Mouse (Mus musculus) kidney, postnatal 36 days (tissue): ENCODE measurements around the gene Lrrc2.

ENCODE experiments used
- DNase-seq, 2 experiments: peaks; one replicate each; pipeline ENCODE4 v3.0.0; 2021 to 2022; ENCODE audit warnings: mixed read lengths in 2 of 2

Lrrc2 gene

DNA sequence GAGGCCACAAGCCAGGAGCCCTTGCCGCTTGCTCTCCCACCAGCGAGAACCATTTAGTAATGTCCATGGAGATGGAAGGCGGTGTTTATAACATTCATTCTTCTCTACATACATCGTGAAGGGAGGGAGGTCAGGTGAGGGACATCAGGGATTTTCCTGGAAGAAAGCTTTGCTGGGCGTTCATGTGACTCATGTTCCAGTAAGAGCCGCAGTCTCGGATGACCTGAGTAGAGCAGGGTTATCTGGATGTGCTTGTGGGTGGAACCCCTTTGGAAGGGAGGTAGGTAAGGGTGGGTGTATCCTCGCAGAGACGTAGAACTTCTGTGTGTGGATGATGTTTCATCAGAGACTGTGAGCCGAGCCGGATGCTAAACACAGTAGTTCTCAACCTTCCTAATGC is at the start of gene Lrrc2:
Gene Lrrc2, plus strand, starts transcription at position 149 of the 400 bp plus-strand sequence.
- DNase-seq: no peak

DNA sequence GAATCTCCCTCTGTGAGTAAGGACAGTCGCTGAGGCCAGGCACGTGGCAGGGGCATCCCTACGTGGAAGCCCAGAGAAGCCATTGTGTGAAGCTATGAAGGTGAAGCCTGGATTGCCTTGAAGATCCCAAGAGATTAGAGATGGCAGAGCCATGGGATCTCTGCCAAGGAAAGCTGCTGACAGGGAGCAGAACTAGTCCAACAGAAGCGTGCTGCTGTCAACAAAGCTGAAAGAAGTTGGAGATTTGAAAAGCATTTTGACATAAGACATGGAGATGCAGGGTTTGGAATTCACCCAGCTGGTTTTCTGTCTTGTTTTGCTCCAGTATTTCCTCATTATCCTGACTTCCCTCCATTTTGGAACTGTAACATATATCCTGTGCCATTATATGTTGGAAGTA is 49.1 kb upstream of the Lrrc2 start:
- no peak for DNase-seq

DNA sequence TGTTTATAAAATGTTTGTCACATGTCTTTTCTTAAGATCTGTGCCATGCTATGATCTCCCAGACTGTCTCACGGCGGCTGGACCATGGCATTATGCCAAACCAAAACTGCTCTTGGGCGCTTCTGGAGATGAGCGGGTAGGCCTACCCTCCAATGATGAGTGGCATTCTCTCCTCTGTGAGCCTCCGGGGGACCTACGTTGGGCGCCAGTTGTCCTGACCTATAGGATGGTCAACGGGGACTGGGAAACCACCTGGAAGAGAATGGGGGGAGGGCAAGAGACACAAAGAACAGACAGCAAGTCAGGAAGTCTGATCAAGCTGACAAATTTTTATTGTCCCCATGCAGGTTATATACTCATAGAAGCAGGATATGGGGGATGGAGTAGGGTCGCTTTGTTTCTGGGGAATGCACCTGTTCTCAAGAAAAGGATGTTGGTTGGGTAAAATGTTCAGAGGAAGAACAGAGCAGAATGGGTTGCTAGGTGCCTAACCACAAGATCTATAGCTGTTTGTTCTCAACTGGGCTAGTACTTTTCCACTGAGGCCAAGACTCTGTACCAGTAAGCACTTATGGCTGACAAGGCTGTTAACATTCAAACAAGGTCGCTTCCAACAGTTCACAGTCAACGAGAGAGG is 44.0 kb upstream of the Lrrc2 start:
- no peak for DNase-seq

DNA sequence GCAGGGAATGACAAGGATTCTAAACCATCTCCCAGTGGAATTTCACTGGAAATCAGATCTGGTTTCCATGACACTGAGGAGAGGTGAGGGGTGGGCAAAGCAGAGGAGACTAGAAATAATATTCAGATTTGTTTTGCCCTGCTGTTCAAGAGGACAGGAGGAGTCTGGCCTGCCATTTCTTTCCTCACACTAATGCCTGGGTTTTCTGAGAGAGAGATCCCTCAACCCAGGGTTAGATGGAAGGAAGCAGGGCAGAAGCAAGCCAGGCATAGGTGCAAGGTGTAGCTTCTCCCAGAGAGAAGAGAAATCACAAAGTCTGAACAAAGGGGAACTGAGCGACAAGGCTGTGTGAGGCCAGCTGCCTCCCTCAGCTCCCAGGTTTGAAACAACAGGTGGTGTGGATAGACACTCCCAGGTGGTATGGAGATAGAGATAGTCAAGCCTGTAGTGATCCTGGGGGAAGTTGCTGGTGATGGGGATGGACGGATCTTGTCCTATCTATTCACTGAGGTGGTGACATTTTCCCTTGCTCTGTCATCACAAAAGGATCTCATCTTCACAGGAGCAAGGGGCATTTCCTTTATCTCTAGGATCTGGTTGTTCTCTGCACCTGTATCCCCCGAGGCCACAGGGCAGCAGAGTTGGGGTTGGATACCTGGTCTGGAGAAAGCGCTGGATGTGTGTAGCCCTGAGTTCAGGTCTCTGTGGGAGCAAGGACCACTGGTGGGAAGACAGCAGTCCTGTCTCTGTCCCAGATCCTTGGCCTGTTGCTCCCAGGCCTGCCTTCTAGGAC is 43.3 kb upstream of the Lrrc2 start:
- no peak for DNase-seq

DNA sequence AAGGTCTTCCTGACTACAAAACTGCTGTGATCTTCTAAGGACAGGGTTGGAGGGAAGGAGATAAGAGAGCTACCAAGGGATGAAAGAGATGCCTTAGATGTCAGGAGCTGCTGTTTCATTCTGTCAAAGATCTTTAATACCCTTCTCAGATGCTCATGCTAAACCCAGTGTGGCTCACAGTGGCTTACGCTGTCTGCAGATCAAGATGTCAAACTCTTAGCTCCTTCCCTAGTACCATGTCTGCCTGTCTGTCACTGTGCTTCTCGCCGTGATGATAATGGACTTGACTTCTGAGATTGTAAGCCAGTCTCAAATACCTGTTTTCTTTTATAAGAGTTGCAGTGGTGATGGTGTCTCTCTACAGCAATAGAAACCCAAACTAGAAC is 42.7 kb upstream of the Lrrc2 start:
- no peak for DNase-seq

DNA sequence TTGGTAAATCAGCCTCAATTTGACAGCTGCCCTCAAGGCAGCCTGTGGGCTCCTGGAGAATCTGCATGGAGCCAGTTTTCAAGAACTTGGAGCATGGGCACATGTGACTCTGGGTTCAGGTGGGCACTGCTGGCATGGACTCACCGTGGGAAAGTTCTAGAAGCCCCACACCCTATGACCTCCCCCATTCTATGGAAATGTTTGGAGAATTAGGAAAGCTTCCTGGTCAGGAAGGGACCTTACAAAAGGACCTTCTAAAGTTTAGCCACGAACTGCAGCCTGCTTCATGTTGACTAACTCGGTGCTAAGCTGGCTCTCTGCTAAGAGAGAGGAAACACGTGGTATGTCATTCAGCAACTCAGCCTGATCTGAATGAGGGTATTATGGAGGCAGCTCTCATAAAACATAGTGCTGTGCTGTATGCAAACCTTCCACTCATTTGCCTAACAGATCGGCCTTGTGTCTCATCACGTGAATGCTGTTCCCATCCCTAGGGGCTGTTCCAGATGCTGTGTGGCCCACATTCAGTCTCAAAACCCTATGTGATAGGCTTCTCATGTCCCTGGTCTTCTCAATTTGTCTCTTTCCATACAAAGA is 41.9 kb upstream of the Lrrc2 start:
- no peak for DNase-seq

DNA sequence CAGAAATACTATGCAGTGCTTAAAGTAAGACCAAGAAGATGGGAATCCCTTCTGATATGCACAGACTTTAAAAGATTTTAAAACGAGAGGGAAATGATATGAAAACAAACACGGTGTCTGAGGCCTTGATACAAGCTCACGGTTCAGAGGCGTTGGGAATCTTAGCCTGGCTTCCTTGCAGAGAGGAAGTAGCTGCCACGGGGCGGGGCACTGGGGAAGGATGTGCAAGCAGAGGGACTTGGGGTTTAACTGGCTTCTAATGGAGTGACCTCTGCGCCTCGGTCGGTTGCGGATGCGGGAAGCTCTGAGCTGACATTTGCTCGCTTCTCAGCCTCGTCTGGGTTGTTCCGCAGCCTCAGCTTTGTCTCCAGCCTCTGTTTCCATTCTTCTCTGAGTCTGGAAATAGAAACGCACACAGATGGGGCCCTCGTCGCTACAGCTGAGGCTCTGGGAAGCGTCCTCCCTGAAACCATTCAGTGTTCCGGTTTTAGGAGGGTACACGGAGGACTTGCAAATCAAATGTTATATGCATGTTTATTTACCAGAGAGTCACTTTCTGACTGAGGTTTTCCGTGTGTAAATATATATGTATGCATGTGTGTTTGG is 36.6 kb upstream of the Lrrc2 start:
- DNase-seq: no peak

DNA sequence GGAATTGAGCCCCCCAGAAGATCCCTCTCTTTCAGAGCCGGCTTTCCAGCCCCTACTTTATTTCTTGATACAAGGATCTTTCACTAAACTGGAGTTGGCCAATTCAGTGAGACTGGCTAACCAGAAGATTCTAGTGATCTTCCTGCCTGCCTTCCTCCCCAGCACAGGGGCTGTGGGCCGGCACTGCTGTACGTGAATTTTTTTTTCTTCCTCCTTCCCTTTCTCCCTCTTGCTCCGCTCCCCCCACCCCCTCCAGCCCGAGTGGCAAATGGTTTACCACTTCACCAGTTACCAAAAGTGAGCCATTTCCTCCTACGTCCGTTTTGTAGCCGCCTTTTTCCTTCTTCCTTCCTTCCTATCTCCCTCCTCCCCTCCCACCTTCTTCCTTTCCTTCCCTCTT is 35.9 kb upstream of the Lrrc2 start:
- DNase-seq: no peak

DNA sequence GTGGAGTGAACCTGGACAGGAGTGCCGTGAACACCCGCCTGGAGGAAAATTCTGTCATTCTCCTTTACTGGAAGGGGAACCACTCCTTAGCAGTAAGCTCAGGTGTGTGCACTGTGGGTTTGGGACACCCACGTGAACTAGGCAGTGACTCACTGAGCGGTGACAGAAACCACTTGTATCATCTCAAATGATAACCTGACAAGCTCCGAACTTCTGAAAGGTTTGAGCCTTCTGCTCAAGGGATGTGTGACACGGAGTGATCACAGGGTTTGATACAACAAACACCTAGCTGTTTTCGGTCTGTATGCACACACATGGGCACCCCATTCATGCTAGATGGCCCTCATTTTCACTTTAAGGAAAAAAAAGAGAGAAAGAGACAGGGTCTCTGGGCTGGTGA is 34.6 kb upstream of the Lrrc2 start, which contains the start of gene Fam240a:
Gene Fam240a, minus strand, starts transcription at position 76 of the 400 bp plus-strand sequence.
- no peak for DNase-seq

DNA sequence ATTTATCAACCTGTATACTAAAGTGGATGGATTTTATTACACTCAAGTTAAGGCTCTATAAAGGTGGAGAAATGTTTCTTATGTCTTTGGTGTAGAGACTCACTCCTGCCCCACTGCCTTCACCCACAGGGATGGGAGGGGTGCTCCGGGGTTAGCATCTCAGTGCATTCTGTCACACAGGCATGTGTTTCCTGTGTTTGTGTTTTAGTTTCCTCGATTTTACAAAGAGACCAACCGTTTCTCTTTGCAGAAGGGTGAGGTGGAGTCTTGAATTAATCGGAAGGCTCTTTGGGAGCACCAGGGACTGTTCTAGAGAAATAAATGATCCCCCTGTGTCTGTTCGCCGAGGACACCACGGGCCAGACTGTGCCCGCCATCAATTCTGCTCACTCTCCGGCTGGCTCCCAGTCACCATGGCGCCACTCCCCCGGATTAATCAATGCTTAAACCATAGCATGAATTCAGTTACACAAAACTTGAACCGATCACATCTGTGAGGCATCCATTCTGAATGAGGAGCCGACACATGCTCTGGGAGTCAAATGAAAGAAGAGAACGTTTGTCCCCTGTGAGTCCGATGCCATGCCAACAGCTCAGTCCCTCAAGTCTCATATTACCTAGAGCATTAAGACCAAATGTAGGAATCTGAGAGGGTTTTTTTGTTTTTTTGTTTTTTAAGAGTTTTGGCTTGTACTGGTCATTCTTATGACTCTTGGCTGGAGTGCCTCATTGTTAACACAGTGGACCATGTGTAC is 30.5 kb upstream of the Lrrc2 start:
- peak; percentile 44 for DNase-seq

DNA sequence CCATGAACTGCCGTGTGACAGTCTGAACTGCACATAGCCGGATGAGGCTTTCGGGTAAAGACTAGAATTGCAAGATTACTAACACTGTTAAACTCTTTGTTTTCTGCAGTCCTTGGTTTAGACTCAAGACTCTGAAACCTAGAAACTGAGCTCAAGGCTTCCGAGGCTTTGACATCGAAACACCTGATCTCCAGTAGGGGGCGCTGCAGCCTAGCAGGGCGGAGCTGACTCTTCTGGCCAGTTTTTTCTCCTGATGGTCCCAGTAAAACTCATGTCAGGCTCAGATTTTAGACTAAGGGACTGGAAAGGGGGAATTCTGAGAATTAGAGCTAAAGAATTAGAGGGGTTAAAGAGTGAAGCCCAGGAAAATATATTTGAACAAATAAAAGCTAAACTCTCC is 28.6 kb upstream of the Lrrc2 start:
- peak; percentile 68 to 90 for DNase-seq

DNA sequence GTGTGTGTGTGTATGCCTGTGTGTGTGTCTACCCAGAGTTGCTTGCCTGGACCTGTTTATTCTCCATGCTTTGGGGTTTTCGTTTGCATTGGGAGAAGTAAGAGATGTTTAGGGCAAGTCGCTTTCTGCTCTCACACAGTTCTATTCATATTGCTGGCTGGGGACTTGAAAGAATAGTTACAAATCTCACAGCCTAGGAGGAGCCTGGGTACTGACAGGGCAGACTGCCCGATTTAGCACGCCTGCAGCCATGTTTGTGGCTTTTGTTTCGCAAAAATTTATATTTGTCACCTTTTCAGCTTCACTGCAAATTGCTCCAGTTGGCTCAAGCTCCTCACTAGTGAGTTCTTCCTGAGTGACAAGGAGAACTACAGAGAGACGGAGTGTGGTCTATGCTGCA is 19.8 kb upstream of the Lrrc2 start:
- no peak for DNase-seq

DNA sequence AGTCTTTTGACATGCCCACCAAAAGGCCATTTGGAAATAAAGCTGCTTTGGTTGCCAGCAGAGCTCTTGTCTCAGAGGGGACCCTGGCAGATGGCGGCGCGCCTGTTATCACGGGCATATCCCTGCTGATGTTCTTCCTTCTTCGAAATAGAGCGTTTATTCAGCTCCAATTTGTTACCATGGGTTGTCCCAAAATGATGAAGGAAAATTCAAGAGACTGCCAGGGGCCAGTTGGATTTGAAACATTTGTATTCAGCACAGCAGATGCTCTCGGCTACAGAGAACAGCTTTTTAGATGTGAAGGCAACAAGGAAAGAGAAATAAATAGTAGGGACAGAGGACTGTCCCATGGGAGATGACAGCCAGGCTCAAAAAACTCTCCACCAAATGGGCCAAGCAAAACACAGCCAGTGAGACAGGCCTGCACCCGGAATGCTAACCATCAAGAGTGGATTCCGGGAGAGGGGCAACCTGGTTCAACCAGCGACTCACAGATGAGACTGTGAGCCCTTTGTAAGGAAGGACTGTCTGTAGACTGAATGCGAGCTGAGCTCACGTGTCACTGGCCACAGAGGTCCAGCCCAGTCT is 17.4 kb upstream of the Lrrc2 start:
- DNase-seq: peak; percentile 16 to 37

DNA sequence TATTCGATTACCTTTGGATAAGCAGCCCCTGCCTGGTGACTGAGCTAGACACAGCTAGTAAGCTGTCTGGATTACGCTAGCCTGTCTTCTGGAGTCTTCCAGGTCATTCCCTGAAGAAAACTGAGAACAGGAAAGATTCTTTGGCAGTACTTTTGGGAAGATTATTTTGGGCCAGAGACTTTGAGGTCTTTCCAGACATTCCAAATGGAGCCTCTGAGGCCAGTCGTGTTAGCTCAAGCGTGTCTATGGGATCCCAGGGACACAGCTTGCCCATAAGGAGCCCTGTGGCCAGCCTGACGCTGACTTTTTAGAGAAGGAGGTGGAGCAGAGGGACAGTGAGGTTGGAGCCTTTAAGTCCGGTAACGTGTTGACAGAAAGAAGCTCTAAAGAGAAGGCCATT is 15.4 kb upstream of the Lrrc2 start:
- DNase-seq: peak in 1 of 2 experiments; percentile 6

DNA sequence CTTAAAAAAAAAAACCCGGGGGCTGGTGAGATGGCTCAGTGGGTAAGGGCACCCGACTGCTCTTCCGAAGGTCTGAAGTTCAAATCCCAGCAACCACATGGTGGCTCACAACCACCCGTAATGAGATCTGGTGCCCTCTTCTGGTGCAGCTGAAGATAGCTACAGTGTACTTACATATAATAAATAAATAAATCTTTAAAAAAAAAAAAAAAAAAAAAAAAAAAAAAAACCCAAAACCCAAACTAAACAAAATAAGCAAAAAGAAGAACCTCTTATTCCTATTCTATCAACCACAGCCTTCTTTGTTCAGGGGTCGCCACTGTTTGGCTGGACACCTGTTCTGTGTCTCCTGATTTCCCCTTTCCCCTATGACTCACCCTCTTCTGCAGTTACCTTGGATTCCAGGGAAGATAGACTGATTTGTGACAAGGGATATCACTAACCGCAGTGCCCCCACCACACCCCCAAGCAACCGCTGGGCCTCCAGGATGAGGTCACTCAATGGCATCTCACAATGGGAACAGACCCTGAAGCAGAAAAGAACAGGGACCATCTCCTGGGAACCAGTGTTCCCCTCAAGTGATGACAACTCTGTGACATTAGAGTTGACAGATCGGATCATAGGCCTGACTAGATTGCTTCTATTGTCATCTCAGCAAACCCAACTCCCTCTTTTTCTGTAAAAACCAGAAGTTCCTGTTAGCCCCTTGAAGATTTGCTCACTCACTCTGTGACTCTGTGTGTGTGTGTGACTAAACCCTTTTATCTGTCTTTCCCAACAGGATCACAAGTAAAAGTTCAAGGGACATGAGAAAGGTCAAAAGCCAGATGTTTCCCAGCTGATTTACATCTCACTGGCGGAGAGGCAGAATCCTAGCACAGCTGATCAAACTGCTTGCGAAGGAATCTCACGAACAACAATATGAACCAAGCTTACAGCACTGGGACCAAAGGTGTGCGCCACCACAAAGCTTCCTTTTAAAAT is 13.5 kb upstream of the Lrrc2 start:
- no peak for DNase-seq

DNA sequence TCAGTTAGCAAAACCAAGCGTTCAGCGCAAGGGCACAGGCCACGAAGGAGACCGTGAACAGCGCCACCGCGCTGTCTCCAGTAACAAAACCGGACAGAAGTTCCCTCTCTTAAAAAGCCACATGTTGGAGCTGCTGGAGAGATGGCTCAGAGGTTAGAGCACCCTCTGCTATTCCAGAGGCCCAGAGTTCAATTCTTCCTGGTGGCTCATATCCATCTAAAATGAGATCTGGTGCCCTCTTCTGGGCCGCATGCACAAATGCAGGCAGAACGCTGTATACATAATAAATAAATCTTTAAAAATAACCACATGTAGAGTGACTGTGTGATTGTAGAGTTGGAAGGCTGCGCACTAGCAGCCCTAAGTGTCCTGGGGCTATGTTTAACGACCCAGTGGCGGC is 7.1 kb upstream of the Lrrc2 start:
- DNase-seq: peak in 1 of 2 experiments; percentile 33

DNA sequence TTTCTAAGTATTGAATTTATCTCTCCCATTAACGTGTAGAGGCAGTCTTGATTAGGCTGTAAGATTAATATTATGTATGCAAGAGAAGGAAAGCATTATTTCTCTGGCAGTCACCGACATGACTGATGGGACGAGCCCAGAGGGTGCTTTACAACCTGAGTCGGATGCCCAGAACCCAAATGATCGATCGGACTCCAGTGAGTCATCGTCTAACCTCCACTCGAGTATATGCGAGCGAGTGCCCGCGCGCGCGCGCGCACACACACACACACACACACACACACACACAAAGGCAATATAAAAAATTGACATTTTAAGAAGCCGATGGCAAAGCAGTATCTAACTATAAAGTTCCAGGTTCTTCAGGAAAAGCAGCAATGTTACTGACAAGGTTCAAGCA is 6.0 kb upstream of the Lrrc2 start:
- DNase-seq: no peak

DNA sequence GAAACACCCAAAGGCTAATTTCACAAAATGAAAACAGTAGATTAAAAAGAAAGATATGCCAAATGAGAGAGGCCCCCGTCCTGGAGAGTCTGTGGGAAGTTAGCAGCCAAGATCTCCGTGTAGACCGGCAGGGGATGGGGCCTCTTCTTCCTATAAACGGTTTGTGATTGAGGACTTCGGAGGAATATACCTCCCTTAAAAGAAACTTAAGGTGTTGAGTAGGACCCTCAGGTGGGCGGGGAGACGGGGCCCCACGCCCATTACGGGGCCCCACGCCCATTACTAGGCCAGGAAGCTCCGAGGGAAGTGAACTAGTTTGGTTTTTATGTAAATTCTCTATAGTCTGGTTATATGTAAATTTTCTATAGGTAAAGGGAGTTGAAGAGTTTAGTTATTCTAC is 5.4 kb upstream of the Lrrc2 start, which contains the start of gene Tdgf1:
Gene Tdgf1, minus strand, starts transcription at position 233 of the 400 bp plus-strand sequence.
- no peak for DNase-seq

DNA sequence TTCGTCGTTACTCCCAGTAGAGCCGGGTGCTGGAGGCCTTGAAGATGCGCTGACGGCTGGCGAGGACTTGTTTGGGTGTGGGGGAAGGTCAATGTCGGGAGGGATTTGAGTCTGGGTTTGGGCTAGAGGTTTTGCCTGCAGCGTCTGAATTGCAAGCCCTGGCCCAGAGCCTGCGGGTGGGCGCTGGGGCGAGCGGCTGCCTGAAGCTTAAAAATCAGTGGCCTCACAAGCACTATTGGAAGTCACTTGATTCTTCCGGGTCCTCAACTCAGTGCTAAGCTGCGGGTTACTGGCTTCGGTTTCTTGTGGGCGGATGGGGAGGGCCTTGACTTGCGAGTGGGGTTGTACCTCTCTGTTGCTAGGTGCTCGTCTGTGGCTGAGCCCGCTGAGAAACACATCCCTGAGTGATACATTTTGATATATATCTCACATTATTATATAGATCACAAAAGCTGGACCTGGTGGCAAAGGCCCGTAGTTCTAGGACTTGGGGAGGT is 4.7 kb upstream of the Lrrc2 start:
- DNase-seq: no peak

DNA sequence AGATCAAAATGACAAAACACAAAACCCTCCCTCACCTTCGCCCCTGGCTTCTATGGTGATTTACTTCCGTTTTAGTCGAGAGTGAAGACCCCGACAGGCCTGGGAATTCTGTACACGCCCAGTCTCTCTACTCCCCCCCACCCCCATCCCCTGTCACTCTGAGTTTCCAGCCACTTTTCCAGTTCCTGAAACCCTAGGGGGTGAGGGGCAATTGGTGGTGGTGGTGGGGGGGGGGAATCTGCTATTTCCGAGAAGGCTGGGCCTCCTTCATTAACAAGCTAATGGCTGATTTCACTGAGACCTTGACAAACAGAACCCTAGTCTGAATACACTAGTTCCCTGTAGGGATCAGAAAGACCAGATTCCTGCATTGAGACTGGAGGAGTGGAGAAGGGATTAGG is 4.1 kb upstream of the Lrrc2 start:
- no peak for DNase-seq

DNA sequence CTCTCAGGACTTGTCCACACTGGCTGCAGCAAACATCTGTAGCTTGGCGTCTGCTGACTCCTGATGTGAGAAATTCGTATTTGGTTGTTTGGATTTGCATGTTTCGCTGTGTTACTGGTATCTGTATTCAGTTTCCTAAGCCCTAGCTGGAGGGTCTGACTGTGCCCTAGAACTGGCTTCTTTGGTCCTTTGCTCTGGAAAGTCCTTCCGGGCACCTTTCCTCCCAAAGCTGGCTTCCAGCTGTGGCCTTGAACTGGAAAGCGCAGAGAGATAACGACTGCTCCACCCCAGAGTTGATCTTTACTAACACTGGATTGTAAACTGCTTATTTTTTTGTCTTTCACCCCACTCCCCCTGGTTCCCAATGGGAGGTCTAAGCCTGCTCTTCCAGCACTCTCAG is 3.4 kb upstream of the Lrrc2 start:
- no peak for DNase-seq
